Mouse (Mus musculus) bone marrow macrophage, adult 2 months (primary cell): ENCODE measurements at regions not wholly inside any gene's neighbourhood (a gene's known extent, or its start where the extent isn't known, plus 50 kb on each side); places are given as distances from the start of the nearest gene placed in this dataset.

Source experiments
- CTCF ChIP-seq: IDR thresholded peaks from 2 replicates; pipeline ENCODE4 v1.5.1; 2012; ENCODE audit warnings: low read depth, mild to moderate bottlenecking, low read length, moderate library complexity
- POLR2A ChIP-seq: IDR thresholded peaks from 2 replicates; pipeline ENCODE4 v1.6.1; 2012; ENCODE audit warnings: mild to moderate bottlenecking, low read depth, low read length, borderline replicate concordance

- TF ChIP-seq POLR2A, result no peak
- no peak for TF ChIP-seq CTCF
Observed at GRCm38 (mm10) chr4:32140068-32140467, 98.5 kb upstream of the Bach2 start.
